Mouse (Mus musculus): Measurements from ENCODE around the gene Actr5. TPM values are rescaled to one million over a fixed set of nuclear protein-coding genes. Genes with fewer than 3 reads are reported as not detected.

The Actr5 gene
- polyA plus RNA-seq, 1 experiment from 2014 or later, result 8.7 TPM

DNA sequence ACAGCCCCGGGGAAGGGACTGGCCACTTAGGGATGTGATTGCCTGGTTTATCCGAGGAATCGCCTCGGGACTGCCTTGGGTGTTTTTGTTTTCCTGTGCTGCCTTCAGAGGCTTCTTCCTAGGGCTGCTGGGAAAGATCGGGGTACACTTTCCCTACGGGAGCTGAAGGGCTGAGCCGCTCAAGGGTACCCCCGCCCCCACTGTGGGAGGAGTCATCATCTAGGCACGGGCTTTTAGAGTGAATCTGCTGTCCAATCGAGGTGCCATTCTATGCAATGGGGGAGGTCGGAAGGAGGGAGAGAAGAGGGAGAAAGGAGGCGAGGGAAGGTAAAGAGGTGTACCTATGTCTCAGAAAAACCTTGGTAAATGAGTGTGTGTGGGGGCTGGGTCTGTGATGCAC, 8.4 kb upstream of the Actr5 start:
- Histone ChIP-seq H3K4me3 (ENCODE audit: low read depth, low read length) (no peak overlapping the region), H3K9ac (ENCODE audit: low read depth, low read length) (no peak overlapping the region), H3K27me3 (ENCODE audit: control insufficient read depth, insufficient read depth, low read length) (peaks cover 94% of the 10 kb centered on the region), H3K27ac (ENCODE audit: low read depth, low read length) (no peak overlapping the region), H3K4me2 (no peak overlapping the region), H3K9me3 (replicated peaks; ENCODE audit: control insufficient read depth, low read length) (no peaks in the 10 kb centered on the region), H3K4me1 (ENCODE audit: control insufficient read depth, insufficient read depth, low read length) (peaks cover 3% of the 10 kb centered on the region; the same call in 1 of the 2 replicates), H3K36me3 (ENCODE audit: control insufficient read depth, insufficient read depth, low read length) (no peaks in the 10 kb centered on the region)
- WGBS (ENCODE audit: insufficient replicate concordance), result 2% methylated on average over 12 of the region's 12 CpGs
- ATAC-seq (replicated peaks; ENCODE audit: insufficient number of reproducible peaks, low FRiP score, low TSS enrichment), result no peak

DNA sequence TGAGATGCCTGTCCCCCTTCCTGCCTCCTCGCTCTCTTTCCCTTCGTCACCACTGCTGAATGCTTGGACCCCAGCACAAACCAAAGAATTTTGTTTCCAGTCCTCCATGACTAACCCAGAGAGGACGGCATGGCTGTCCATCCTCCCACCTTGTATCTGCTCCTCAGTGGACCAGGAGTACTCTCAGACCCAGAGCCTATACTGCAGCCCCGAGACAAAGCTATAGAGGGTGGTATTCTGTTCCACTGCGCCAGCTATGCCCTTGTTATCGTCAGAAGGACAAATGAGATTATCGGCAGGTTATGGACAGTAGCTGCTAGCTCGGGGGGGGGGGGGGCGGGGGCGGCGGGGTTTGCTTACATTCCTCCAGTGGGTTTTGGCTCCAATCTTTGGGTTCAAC, 7.9 kb upstream of the Actr5 start:
- WGBS (ENCODE audit: insufficient replicate concordance), result 4% methylated on average over 8 of the region's 11 CpGs
- no peak for ATAC-seq (replicated peaks; ENCODE audit: insufficient number of reproducible peaks, low FRiP score, low TSS enrichment)
- H3K4me1 ChIP-seq (ENCODE audit: control insufficient read depth, insufficient read depth, low read length), result peaks cover 3% of the 10 kb centered on the region; the same call in 1 of the 2 replicates
- H3K27ac ChIP-seq (ENCODE audit: low read depth, low read length), result no peak overlapping the region
- no peak overlapping the region for H3K9ac ChIP-seq (ENCODE audit: low read depth, low read length)
- no peak overlapping the region for H3K4me2 ChIP-seq
- no peaks in the 10 kb centered on the region for H3K36me3 ChIP-seq (ENCODE audit: control insufficient read depth, insufficient read depth, low read length)
- no peaks in the 10 kb centered on the region for H3K9me3 ChIP-seq (replicated peaks; ENCODE audit: control insufficient read depth, low read length)
- no peak overlapping the region for H3K4me3 ChIP-seq (ENCODE audit: low read depth, low read length)
- H3K27me3 ChIP-seq (ENCODE audit: control insufficient read depth, insufficient read depth, low read length), result peaks cover 94% of the 10 kb centered on the region

- peak; percentile 45; the same call in 1 of the 2 replicates for ATAC-seq (replicated peaks; ENCODE audit: insufficient number of reproducible peaks, low FRiP score, low TSS enrichment)
- Histone ChIP-seq H3K36me3 (ENCODE audit: control insufficient read depth, insufficient read depth, low read length) (peaks cover 8% of the 10 kb centered on the region), H3K4me2 (peak overlapping the region; percentile 93), H3K9me3 (replicated peaks; ENCODE audit: control insufficient read depth, low read length) (no peaks in the 10 kb centered on the region), H3K9ac (ENCODE audit: low read depth, low read length) (peak overlapping the region; percentile 85), H3K4me1 (ENCODE audit: control insufficient read depth, insufficient read depth, low read length) (peaks cover 7% of the 10 kb centered on the region; the same call in 1 of the 2 replicates), H3K4me3 (ENCODE audit: low read depth, low read length) (peak overlapping the region; percentile 96), H3K27me3 (ENCODE audit: control insufficient read depth, insufficient read depth, low read length) (peaks cover 15% of the 10 kb centered on the region), H3K27ac (ENCODE audit: low read depth, low read length) (peak overlapping the region; percentile 89)
- under 1% methylated on average over 42 of the region's 44 CpGs for WGBS (ENCODE audit: insufficient replicate concordance)
Measured at GRCm38 (mm10) chr2:158625231-158625630, 543 bp downstream of the Actr5 start.

DNA sequence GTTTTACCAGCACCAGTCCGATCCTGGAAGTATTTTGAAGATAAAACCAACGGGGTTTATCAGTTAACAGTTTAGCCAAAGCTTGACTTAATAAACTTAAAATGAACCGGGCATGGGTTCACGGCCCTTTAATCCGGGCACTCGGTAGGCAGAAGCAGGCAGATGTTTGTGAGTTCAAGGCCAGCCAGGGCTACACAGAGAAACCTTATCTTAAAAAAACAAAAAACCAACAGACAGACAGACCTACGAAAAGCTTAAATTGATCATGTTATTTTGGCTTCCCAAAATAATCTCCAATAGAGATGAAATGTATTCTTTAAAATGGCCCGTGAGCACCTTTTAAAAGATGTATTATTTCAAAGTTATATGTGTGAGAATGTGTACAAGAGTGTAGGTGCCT, 1.0 kb downstream of the Actr5 start:
- ATAC-seq (replicated peaks; ENCODE audit: insufficient number of reproducible peaks, low FRiP score, low TSS enrichment), result no peak
- H3K9me3 ChIP-seq (replicated peaks; ENCODE audit: control insufficient read depth, low read length), result no peaks in the 10 kb centered on the region
- peaks cover 7% of the 10 kb centered on the region; the same call in 1 of the 2 replicates for H3K4me1 ChIP-seq (ENCODE audit: control insufficient read depth, insufficient read depth, low read length)
- H3K27me3 ChIP-seq (ENCODE audit: control insufficient read depth, insufficient read depth, low read length), result peaks cover 11% of the 10 kb centered on the region
- peak overlapping the region; percentile 96 for H3K4me3 ChIP-seq (ENCODE audit: low read depth, low read length)
- WGBS (ENCODE audit: insufficient replicate concordance), result 28% methylated on average over 8 of the region's 8 CpGs
- H3K4me2 ChIP-seq, result peak overlapping the region; percentile 93
- H3K36me3 ChIP-seq (ENCODE audit: control insufficient read depth, insufficient read depth, low read length), result peaks cover 8% of the 10 kb centered on the region
- H3K27ac ChIP-seq (ENCODE audit: low read depth, low read length), result no peak overlapping the region
- no peak overlapping the region; the same call in 1 of the 2 replicates for H3K9ac ChIP-seq (ENCODE audit: low read depth, low read length)

- Histone ChIP-seq H3K4me2 (no peak overlapping the region), H3K27me3 (ENCODE audit: control insufficient read depth, insufficient read depth, low read length) (no peaks in the 10 kb centered on the region), H3K36me3 (ENCODE audit: control insufficient read depth, insufficient read depth, low read length) (peaks cover 33% of the 10 kb centered on the region), H3K4me3 (ENCODE audit: low read depth, low read length) (no peak overlapping the region), H3K27ac (ENCODE audit: low read depth, low read length) (no peak overlapping the region), H3K9ac (ENCODE audit: low read depth, low read length) (no peak overlapping the region), H3K4me1 (ENCODE audit: control insufficient read depth, insufficient read depth, low read length) (peaks cover 7% of the 10 kb centered on the region; the same call in 1 of the 2 replicates), H3K9me3 (replicated peaks; ENCODE audit: control insufficient read depth, low read length) (no peaks in the 10 kb centered on the region)
- 59% methylated on average over 3 of the region's 3 CpGs for WGBS (ENCODE audit: insufficient replicate concordance)
- no peak for ATAC-seq (replicated peaks; ENCODE audit: insufficient number of reproducible peaks, low FRiP score, low TSS enrichment)
Measured at GRCm38 (mm10) chr2:158628858-158629257, 4.2 kb downstream of the Actr5 start.

DNA sequence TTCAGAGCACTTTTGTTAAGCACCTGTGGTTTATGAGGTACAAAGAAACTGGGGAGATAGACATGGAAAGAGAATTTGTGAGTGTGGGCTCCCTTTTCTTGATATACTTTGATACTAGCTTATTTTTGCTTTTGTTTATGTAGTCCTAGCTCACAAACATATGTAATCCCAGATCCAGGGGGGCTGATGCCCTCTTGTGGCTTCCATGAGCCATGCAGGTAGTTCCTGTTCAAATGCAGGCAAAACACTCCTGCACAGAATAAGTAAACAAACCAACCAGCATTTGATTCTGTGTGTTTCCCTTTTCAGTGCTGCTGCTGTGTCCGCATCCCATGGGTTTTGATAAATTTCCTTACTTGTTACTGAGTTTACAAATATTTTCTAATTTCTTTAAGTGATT, 4.7 kb downstream of the Actr5 start:
- Histone ChIP-seq H3K36me3 (ENCODE audit: control insufficient read depth, insufficient read depth, low read length) (peaks cover 35% of the 10 kb centered on the region), H3K27me3 (ENCODE audit: control insufficient read depth, insufficient read depth, low read length) (no peaks in the 10 kb centered on the region)
- 71% methylated on average over 1 of the region's 1 CpGs for WGBS (ENCODE audit: insufficient replicate concordance)

DNA sequence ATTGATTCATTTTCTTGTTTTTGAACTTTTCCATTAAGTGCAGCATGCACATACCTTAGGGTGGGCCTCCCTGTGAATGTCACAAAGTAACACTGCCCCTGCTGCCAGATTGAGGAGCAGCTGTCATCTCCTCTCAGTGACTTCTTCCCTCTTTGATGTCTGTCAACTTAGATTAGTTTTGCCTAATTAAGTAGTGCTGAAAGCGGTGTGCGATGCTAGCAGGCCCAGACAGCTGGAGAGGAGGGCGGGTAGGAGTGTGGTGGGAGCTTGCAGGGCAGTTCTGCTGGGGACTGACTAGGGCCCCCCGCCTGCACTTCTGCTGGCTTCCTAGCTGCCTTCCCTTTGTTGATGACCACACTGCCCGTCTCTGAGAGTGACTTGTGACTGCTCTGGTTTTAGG, 7.2 kb downstream of the Actr5 start:
- no peaks in the 10 kb centered on the region for H3K9me3 ChIP-seq (replicated peaks; ENCODE audit: control insufficient read depth, low read length)
- no peaks in the 10 kb centered on the region for H3K27me3 ChIP-seq (ENCODE audit: control insufficient read depth, insufficient read depth, low read length)
- H3K4me3 ChIP-seq (ENCODE audit: low read depth, low read length), result no peak overlapping the region
- H3K4me2 ChIP-seq, result no peak overlapping the region
- no peaks in the 10 kb centered on the region for H3K4me1 ChIP-seq (ENCODE audit: control insufficient read depth, insufficient read depth, low read length)
- H3K36me3 ChIP-seq (ENCODE audit: control insufficient read depth, insufficient read depth, low read length), result peaks cover 55% of the 10 kb centered on the region
- no peak overlapping the region for H3K27ac ChIP-seq (ENCODE audit: low read depth, low read length)
- 83% methylated on average over 5 of the region's 5 CpGs for WGBS (ENCODE audit: insufficient replicate concordance)
- H3K9ac ChIP-seq (ENCODE audit: low read depth, low read length), result no peak overlapping the region
- no peak for ATAC-seq (replicated peaks; ENCODE audit: insufficient number of reproducible peaks, low FRiP score, low TSS enrichment)

More for the DNA sequence above, 4.7 kb downstream of the Actr5 start:
- ATAC-seq (replicated peaks; ENCODE audit: insufficient number of reproducible peaks, low FRiP score, low TSS enrichment), result no peak
- H3K9ac ChIP-seq (ENCODE audit: low read depth, low read length), result no peak overlapping the region
- no peaks in the 10 kb centered on the region for H3K9me3 ChIP-seq (replicated peaks; ENCODE audit: control insufficient read depth, low read length)
- no peak overlapping the region for H3K4me2 ChIP-seq
- no peak overlapping the region for H3K4me3 ChIP-seq (ENCODE audit: low read depth, low read length)
- H3K27ac ChIP-seq (ENCODE audit: low read depth, low read length), result no peak overlapping the region
- peaks cover 7% of the 10 kb centered on the region; the same call in 1 of the 2 replicates for H3K4me1 ChIP-seq (ENCODE audit: control insufficient read depth, insufficient read depth, low read length)

DNA sequence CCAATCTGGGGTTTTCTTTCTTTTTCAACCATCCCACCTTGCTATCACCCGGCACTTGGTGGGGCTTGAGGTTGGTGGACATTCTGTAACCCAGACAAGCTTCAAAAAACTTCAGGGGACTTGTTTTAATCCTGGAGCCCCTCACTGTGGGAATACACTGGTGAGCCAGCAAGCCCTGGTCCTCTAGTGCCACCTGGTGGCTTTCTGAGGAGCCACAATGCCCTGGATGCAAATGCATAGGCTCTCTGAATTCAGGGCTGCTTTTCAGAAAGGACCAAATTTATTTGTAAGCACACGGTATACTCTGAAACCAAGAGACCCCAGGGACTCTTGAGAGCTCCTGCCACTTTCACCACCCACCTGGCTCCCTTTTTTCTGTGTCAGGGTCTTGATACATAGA, 17.2 kb downstream of the Actr5 start:
- Histone ChIP-seq H3K4me1 (ENCODE audit: control insufficient read depth, insufficient read depth, low read length) (no peaks in the 10 kb centered on the region), H3K27me3 (ENCODE audit: control insufficient read depth, insufficient read depth, low read length) (no peaks in the 10 kb centered on the region), H3K4me3 (ENCODE audit: low read depth, low read length) (no peak overlapping the region), H3K9me3 (replicated peaks; ENCODE audit: control insufficient read depth, low read length) (peaks cover 4% of the 10 kb centered on the region; the same call in 1 of the 2 replicates), H3K27ac (ENCODE audit: low read depth, low read length) (no peak overlapping the region), H3K36me3 (ENCODE audit: control insufficient read depth, insufficient read depth, low read length) (peaks cover 12% of the 10 kb centered on the region), H3K9ac (ENCODE audit: low read depth, low read length) (no peak overlapping the region), H3K4me2 (no peak overlapping the region)
- ATAC-seq (replicated peaks; ENCODE audit: insufficient number of reproducible peaks, low FRiP score, low TSS enrichment), result no peak; the same call in 1 of the 2 replicates
- 14% methylated on average over 2 of the region's 2 CpGs for WGBS (ENCODE audit: insufficient replicate concordance)

GRCm38 (mm10) chr2:158642587-158642986, 17.9 kb downstream of the Actr5 start:
- WGBS (ENCODE audit: insufficient replicate concordance), result 90% methylated on average over 2 of the region's 2 CpGs
- ATAC-seq (replicated peaks; ENCODE audit: insufficient number of reproducible peaks, low FRiP score, low TSS enrichment), result no peak
- no peak overlapping the region for H3K4me3 ChIP-seq (ENCODE audit: low read depth, low read length)

More at GRCm38 (mm10) chr2:158642587-158642986, 17.9 kb downstream of the Actr5 start:
- no peaks in the 10 kb centered on the region for H3K27me3 ChIP-seq (ENCODE audit: control insufficient read depth, insufficient read depth, low read length)
- no peak overlapping the region for H3K4me2 ChIP-seq
- H3K9me3 ChIP-seq (replicated peaks; ENCODE audit: control insufficient read depth, low read length), result peaks cover 4% of the 10 kb centered on the region; the same call in 1 of the 2 replicates
- no peak overlapping the region for H3K9ac ChIP-seq (ENCODE audit: low read depth, low read length)
- H3K4me1 ChIP-seq (ENCODE audit: control insufficient read depth, insufficient read depth, low read length), result no peaks in the 10 kb centered on the region
- peaks cover 7% of the 10 kb centered on the region; the same call in 1 of the 2 replicates for H3K36me3 ChIP-seq (ENCODE audit: control insufficient read depth, insufficient read depth, low read length)
- no peak overlapping the region for H3K27ac ChIP-seq (ENCODE audit: low read depth, low read length)

Measured in heart, embryonic 11.5 days (tissue).